Mouse (Mus musculus) spleen, adult 2 months (tissue): ENCODE data around the gene Tomm22.

Experiments used
- CTCF ChIP-seq: fragments of 200-500 bp; IDR thresholded peaks from 2 replicates; pipeline ENCODE4 v1.5.1; 2011; ENCODE audit warnings: mild to moderate bottlenecking, inconsistent platforms; ENCODE audit not compliant: insufficient read depth, insufficient read length, insufficient replicate concordance; ENCODE audit errors: extremely low read depth
- POLR2A ChIP-seq: fragments of 200-500 bp; IDR thresholded peaks from 2 replicates; pipeline ENCODE4 v1.6.1; 2011; ENCODE audit warnings: low read depth, low read length, inconsistent platforms

DNA sequence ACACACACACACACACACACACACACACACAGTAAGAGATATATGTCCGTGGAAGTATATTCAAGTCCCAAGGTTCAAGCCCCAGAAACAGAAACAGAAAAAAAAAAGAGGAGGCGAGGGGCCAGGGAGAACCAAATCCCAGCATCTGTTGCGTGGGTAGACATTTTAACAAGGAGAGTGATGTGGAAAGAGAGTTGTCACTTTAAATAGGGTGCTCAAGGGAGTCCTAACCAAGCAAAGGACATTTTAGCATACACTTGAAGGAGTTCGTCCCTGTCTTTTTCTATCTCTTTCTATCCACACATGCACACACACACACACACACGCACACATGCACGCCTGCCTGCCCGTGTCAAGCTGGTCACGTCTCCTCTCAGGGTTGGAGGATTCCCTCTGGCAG is 6.0 kb upstream of the Tomm22 start:
- TF ChIP-seq POLR2A (no peak), CTCF (no peak)
